Mouse (Mus musculus) gonadal fat pad, adult 2 months (tissue): ENCODE data around the gene Zscan10. TPM values are rescaled to one million over a fixed set of nuclear protein-coding genes. Genes with fewer than 3 reads are reported as not detected.

Experiments
- DNase-seq: peaks from one replicate; pipeline ENCODE4 v3.0.0-alpha.2; 2012; ENCODE audit warnings: low read depth
- polyA plus RNA-seq: library from polyadenylated mRNA; depleted of rRNA; stranded (reverse); fragments of >200 nt; gene quantifications from 2 replicates; pipeline ENCODE4 v1.2.3, GENCODE M21; 2012; rRNA removed

Gene Zscan10
- polyA plus RNA-seq, 1 experiment, result not detected

DNA sequence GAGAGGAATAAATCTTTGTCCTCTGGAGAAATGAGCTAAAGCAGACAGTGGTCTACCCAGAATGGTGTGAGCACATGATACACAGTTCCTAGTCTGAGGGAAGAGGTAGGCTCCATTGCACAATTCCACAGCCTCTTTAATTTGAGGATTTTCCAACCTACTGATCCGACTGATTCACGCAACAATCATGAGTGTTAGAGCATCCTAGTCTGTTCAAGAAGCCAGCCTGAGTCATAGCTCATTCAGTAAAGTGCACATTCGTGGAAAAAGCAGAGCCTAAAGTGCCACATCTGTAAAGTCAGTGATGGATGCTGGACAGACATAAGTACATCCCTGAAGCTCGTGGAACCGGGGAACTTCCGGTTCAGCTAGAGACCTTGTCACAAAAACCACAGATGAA is 50.7 kb downstream of the Zscan10 start:
- no peak for DNase-seq

DNA sequence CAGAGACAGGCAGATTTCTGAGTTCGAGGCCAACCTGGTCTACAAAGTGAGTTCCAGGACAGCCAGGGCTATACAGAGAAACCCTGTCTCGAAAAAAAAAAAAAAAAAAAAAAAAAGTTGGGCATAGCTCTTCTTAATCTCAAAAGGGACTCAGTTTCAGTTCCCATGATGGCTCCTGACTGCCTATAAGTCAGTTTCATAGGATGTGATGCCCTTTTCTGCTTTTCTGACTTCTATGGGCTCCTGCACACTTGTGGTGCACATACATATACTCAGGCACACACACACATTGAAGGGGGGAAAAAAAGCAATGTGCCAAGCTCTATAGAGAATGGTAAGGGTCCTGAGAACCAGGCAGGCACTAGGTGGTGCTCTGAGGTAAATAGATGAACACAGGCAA is 52.7 kb downstream of the Zscan10 start:
- no peak for DNase-seq

DNA sequence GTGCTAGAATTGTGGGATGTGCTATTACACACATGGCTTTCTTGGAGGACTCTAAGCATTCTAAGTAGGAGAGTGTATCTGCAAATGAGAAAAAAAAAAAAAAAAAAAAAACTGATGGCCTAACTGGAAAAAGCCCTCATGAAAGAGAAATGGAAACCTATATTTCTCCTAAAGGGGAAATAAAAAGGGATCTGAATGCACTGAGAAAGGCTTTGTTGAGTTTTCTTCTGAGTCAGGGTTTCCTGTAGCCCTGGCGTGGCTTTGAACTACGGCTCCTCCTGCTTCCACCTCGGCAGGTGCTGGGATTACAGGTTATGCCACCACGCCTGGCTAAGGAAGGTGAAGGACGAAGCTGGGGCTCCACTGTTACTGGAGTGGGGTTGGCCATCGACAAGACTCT is 53.3 kb downstream of the Zscan10 start:
- no peak for DNase-seq

DNA sequence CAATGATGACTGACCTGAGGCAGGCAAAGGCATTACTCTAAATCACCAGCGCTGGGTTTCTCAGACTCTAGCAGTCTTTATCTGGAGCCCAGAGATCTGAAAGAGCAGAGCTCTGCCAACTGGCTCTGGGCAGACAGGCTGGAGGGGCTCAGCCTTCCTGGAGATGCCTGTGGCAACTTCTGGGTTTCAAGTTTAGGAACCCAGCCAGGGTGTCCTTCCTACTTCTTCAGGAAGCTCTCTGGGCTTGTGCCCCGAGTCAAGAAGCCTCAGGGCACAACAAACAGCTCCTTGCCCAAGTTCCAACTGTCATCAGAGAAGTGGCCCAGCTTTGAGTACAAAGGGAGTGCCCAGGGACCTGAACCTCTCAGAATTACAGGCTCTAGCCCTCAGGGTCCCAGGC is 53.8 kb downstream of the Zscan10 start:
- DNase-seq, result no peak

DNA sequence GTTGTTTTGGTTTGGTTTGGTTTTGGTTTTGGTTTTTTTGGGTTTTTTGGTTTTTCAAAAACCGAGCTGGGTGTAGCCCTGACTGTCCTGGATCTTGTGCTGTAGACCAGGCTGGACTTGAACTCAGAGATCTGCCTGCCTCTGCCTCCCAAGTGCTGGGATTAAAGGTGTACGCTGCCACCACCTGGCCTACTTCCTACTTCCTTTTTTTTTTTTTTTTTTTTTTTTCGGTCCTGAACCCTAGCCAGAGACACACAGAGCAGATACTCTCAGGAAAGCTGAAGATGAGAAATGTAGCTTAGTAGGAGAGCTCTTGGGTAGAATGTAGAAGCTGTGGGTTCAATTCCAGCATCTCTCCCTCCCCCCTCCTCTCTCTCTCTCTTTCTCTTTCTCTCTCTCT is 57.8 kb downstream of the Zscan10 start:
- no peak for DNase-seq

DNA sequence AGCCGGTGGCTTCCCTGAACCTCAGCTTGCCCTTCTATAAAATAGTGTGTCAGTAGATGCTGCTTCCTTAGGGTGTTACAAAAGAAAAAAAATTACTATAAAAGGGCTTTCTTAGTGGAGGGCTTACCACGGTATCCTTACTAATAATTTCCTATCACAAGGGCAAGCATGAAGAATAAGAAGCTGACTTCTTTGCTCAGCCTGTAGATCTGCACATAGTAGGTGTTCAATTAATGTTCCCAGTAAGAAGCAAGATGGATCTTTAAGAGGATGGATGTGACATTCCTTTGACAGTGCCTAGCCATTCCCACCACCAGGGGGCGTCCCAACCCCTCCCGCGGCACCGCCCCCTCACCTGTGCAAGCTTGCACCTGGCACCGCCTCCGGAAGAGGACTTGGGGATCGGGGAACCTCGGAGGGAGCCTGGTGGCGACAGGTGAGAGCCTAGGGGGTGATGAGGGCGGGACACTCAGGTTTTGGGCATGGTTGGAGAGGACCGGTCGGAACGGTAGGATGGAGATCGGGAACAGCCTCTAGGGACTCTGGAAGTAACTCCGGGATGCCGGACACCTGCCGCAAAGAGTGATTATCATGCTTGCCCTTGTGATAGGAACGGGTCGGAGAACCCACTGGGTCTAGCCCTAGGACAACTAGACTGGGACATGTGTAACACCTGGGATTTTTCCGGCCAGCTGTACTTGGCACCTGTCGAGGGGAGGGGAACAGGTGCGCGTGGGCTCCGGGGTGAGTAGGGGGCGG is 59.6 kb downstream of the Zscan10 start, which contains the start of gene Bicdl2:
TSS of gene Bicdl2 (plus strand) at position 390 of the 759 bp plus-strand sequence.
- DNase-seq, result no peak

Other genes starting within 250 kb of the Zscan10 start
- gene Vmn2r116, start 216.3 kb upstream of the Zscan10 start, polyA plus RNA-seq, result not detected in 2 replicates
- not detected in 2 replicates for gene Vmn2r117, start 121.2 kb upstream of the Zscan10 start, polyA plus RNA-seq
- gene Zfp213, start 36.6 kb upstream of the Zscan10 start, polyA plus RNA-seq, result 19.7 and 20.4 TPM in 2 replicates
- 27.0 and 36.2 TPM in 2 replicates for gene Zfp13, start 1.4 kb upstream of the Zscan10 start, polyA plus RNA-seq
- 0.30 and 0.32 TPM in 2 replicates for gene Mmp25, start 44.4 kb downstream of the Zscan10 start, polyA plus RNA-seq
- gene Bicdl2, start 59.6 kb downstream of the Zscan10 start, polyA plus RNA-seq, result 1.7 TPM in 2 replicates
- gene Hcfc1r1, start 72.7 kb downstream of the Zscan10 start, polyA plus RNA-seq, result 326 and 359 TPM in 2 replicates
- 15.7 and 21.4 TPM in 2 replicates for gene Thoc6, start 73.0 kb downstream of the Zscan10 start, polyA plus RNA-seq
- 17.6 and 20.9 TPM in 2 replicates for gene Tnfrsf12a, start 76.6 kb downstream of the Zscan10 start, polyA plus RNA-seq
- 1.9 and 2.0 TPM in 2 replicates for gene Cldn6, start 78.4 kb downstream of the Zscan10 start, polyA plus RNA-seq
- gene Cldn9, start 83.2 kb downstream of the Zscan10 start, polyA plus RNA-seq, result 0.99 and 1.7 TPM in 2 replicates
- 0.16 and 0.28 TPM in 2 replicates for gene 1520401A03Rik, start 121.9 kb downstream of the Zscan10 start, polyA plus RNA-seq
- gene Pkmyt1, start 125.5 kb downstream of the Zscan10 start, polyA plus RNA-seq, result 14.9 and 15.7 TPM in 2 replicates
- 27.7 and 28.9 TPM in 2 replicates for gene Paqr4, start 140.0 kb downstream of the Zscan10 start, polyA plus RNA-seq
- 0.43 and 0.57 TPM in 2 replicates for gene Kremen2, start 145.0 kb downstream of the Zscan10 start, polyA plus RNA-seq
- 52.1 and 54.6 TPM in 2 replicates for gene Flywch1, start 170.7 kb downstream of the Zscan10 start, polyA plus RNA-seq
- gene Flywch2, start 185.2 kb downstream of the Zscan10 start, polyA plus RNA-seq, result 14.1 and 15.4 TPM in 2 replicates
- gene Srrm2, start 189.7 kb downstream of the Zscan10 start, polyA plus RNA-seq, result 381 and 457 TPM in 2 replicates
- gene Elob, start 228.3 kb downstream of the Zscan10 start, polyA plus RNA-seq, result 689 and 774 TPM in 2 replicates
- gene Prss33, start 235.2 kb downstream of the Zscan10 start, polyA plus RNA-seq, result 3.5 and 5.6 TPM in 2 replicates
- 0.19 TPM in 1 of 2 replicates, not detected in the other for gene Prss32, start 243.0 kb downstream of the Zscan10 start, polyA plus RNA-seq
- 0.77 and 1.0 TPM in 2 replicates for gene Prss41, start 243.3 kb downstream of the Zscan10 start, polyA plus RNA-seq